Mouse (Mus musculus) right cerebral cortex, adult 18-20 months (tissue): ENCODE results near the gene Sorbs1.

Experiments used
- DNase-seq: peaks from one replicate; pipeline ENCODE4 v3.0.0; 2022; ENCODE audit warnings: mixed read lengths

The Sorbs1 gene

GRCm38 (mm10) chr19:40477445-40477941 is 36.1 kb downstream of the Sorbs1 start:
- no peak for DNase-seq

- DNase-seq, result no peak
These were observed 37.1 kb downstream of the Sorbs1 start for GRCm38 (mm10) chr19:40476491-40476890.

- peak; percentile 73 for DNase-seq
These were observed 41.9 kb downstream of the Sorbs1 start for GRCm38 (mm10) chr19:40471526-40472245.

DNA sequence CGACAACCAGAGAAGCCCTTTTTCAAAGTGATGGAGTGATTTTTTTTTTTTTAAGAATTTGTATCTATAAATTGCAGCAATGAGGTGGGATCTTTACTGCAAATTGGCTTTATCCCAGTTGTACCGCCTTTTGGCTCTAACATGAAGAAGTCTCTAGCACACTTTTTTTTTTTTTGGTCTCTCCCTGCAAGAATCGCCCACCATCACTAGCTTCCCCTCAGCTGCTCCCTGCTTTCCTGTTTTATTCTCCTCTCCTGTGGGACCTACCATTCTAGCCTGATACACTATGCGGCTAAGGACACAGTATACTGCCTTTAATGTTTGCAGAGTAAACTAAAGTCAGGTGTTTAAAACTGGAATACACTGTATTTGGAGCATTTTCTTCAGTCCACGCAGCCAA is 43.8 kb downstream of the Sorbs1 start:
- peak; percentile 30 for DNase-seq

GRCm38 (mm10) chr19:40468308-40468707 is 45.3 kb downstream of the Sorbs1 start:
- no peak for DNase-seq

GRCm38 (mm10) chr19:40467810-40468209 is 45.8 kb downstream of the Sorbs1 start:
- no peak for DNase-seq

- no peak for DNase-seq
These were observed 48.2 kb downstream of the Sorbs1 start for GRCm38 (mm10) chr19:40465339-40465738.

DNA sequence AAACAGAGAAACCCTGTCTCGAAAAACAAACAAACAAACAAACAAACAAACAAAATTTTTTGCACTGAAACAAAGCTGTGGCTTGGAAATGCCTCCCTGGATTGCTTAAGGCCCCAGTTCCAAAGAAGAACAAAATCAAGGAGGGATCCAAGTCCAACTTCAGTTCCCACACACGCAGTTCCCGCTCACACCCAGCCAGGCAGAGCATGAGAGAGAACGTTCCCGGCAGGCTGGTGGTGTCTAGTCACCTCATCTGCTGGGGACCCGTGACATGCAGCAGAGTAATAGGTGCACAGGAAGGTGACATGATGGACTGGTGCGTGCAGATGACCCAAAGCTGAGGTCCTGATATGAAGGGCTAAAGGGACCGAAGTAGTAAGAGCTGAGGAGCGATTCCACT is 49.2 kb downstream of the Sorbs1 start:
- DNase-seq, result no peak

GRCm38 (mm10) chr19:40462892-40463291 is 50.7 kb downstream of the Sorbs1 start:
- DNase-seq, result no peak

DNA sequence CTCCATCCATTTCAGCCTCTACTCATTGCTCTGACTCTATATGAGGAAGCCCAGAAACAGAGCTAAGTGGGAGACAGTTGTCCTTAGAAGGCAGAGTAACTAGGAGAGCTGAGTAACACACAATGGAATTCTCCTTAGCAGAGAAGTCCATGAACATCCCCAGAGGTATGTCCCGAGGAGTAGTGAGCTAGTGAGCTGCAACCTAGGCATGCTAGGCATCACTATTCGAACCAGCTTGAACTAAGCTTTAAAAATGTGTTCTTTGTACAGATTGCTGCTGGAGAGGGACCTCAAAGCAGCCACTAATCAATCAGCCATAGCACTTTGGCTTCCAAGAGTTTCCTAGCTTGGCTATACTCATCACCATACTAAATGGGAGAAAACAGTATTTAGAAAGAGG is 51.1 kb downstream of the Sorbs1 start:
- DNase-seq, result no peak

DNA sequence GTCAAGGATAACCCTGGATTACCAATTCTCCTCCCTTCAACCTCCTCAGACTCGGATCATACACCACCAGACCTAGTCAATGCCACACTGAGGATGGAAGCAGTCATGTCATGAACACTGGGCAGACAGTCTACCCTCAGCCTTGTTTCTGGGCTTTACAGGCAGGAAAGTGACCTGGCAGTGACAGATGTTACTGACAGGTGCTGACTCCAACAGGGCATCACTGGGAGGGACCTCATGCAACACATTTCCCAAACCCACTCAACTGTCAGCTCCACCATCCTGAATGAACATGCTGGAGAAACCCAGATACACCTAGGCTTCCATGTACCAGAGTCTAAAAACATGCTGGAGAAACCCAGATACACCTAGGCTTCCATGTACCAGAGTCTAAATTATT is 51.9 kb downstream of the Sorbs1 start:
- DNase-seq, result no peak

DNA sequence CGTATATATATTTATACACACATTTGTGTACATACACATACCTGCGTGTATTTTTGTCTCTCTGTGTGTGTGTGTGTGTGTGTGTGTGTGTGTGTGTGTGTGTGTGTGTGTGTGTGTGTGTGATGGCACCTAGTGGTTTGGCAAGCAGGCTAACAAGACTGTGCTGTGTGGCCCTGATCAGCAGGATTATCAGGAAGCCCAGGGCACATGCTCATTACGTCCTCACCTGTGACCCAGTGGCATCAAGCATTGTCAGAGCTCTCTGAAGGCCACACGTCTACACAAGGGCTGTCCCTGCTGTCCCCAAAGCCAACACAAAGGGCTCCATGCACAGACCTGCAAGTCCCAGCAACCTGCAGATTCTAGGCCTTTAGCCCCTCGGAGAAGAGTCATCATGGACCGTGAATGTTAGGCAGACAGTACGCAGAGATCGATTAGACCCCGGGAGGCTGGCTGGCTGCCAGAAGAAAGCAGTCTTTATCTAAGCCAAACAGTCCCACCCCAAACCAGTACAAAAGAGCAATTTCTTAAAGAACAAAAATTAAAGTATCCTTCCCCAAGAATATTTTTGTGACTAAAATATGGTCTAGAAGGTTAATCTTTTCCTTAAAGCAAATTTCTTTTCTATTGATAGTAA is 52.6 kb downstream of the Sorbs1 start:
- DNase-seq, result no peak

GRCm38 (mm10) chr19:40459338-40459737 is 54.2 kb downstream of the Sorbs1 start:
- DNase-seq, result no peak

GRCm38 (mm10) chr19:40458806-40459205 is 54.8 kb downstream of the Sorbs1 start:
- no peak for DNase-seq

- peak; percentile 56 for DNase-seq
These were observed 58.3 kb downstream of the Sorbs1 start for GRCm38 (mm10) chr19:40455248-40455647.

GRCm38 (mm10) chr19:40454096-40454495 is 59.5 kb downstream of the Sorbs1 start:
- no peak for DNase-seq

GRCm38 (mm10) chr19:40452201-40452600 is 61.4 kb downstream of the Sorbs1 start:
- no peak for DNase-seq

GRCm38 (mm10) chr19:40451307-40451706 is 62.3 kb downstream of the Sorbs1 start:
- DNase-seq, result no peak

- peak; percentile 62 for DNase-seq
These were observed 67.1 kb downstream of the Sorbs1 start for GRCm38 (mm10) chr19:40446525-40446924.

DNA sequence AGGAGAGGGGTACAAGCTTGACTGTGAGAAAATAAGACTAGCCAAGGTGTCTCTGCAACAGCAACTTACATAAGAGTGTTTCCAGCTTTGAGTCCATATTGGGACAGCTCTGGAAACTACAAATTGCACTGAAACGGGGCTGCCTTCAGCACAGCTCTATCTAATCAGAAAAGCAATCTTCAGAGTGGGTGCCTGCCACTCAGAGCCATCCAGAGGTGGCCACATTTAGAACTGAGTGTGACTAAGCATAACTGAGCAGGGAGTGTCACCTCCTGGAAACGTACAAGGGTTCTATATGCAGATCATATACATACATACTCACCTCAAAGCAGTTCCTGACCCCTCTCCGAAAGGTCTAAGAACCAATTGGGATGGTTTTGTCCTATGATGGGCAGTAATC is 71.2 kb downstream of the Sorbs1 start:
- DNase-seq, result no peak

DNA sequence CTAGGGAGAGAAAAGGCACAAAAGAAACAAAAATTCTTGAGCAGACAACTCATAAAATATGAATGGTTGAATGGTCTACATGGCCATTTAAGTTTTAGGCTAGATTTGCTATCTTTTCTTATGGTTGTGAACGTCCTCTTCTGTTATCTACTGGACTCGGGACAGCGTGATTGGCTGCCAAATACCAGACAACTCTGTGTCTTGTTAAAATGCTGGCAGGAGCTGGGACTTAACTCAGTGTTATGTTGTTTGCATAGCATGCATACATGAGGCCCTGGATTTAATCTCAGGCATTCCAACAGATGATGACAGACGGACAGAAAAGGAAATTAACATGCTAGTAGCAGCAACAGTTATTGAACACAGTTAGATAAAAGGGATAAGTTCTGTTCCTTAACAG is 72.6 kb downstream of the Sorbs1 start:
- DNase-seq, result no peak

DNA sequence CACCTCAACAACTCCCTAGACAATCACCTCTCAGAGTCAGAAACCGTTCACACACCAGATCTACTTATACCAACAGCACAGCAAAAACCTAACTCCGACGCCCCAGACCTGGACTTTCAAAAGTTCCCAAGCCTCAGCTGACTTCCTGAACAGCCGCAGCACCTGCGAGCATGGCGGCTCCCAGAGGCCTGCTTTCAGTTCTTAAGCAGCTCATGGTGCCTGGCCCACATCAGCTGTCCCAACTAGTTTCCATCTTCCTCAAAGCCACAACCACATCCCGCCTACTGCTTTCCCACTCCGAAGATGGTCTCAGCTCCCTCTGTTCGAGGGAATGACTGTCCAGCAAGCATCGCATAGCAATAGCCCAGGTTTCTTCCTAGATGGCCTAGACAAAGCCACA is 74.7 kb downstream of the Sorbs1 start:
- no peak for DNase-seq

GRCm38 (mm10) chr19:40437651-40438068 is 75.9 kb downstream of the Sorbs1 start:
- no peak for DNase-seq

DNA sequence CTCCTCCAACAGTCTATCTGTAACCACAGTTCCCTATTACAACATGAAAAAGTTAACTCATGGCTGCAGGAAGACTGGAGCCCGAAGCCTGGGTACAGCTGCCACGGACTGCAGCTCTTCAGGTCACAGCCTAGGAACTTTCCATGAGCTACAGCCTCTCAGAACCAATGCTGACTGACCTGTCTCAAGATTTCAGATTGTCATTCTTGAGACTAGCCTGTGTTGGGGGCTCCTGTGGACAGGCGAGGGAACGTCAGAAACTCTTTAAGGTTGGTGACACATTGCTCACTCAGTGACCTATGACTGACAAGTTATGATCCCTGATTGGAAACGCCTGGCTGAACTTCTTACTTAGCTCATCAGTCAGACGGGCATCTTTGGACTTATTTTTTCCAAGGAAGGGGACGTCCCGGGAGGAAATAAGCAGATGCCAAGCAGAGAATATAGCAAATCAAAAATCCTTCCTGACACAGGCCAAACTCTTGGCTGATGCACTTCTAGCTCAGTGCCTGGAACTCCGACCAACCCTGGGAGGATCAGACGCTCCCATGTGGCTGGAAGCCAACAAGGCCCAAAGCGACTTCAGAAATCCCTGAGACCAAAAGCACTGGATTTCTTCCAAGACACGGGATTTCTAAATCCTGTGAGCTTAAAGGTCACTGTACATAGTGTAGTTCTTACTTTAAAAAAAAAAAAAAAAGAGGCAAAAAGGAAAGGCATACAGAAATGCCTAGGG is 76.9 kb downstream of the Sorbs1 start:
- no peak for DNase-seq
